Comparison of ENCODE assay signal across 12 mouse cellular contexts in the genomic region with DNA sequence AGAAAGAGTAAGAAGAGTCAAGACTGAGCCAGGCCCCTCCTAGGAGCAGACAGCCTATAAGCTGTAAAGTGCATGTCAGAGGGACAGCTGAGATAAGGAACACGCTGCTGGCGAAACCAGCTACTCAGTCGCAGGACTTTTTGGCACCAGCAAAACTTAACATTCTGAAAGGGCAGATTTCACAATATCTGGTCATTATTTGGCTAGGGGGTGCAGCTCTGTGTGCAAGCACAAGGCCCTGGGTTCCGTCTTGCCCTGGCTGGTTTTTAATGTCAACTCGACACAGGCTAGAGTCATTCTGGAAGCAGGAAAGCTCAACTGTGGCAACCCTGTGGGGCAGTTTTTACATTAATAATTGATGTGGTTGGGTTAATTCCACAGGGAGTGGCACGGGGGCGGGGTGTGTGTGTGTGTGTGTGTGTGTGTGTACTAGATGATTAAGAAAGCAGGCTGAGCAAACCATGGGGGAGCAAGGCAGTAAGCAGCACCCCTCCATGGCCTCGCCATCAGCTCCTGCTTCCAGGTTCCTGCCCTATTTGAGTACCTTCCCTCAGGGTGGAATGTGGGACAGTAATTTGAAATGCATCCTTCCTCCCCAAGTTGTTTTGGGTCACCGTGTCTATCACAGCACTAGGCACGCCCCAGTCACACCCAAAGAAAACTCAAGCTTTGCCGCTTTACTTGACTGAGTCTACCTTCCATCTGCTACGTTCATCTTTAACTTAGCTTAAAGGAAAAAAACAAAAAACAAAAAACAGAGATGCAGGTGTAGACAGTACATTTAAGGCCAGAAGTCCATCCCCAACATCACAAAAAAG. TPM values are rescaled to one million over a fixed set of nuclear protein-coding genes. Genes with fewer than 3 reads are reported as not detected.
A peak's percentile ranks its signal among the peaks of the same experiment; 100 is the strongest.
DNase-seq lines count a peak whose midpoint lies in the region; ATAC-seq and TF ChIP-seq lines count a peak whose summit lies in the region.
"Had no signal": no experiment of that assay in that cellular context is flagged by ENCODE, and none has a peak within 500 bp of the region (broad histone marks: within the 10 kb centered on the region; RNA-seq: fewer than 3 reads in every experiment).

No protein-coding gene starts in this region.

- TF ChIP-seq CTCF in liver, adult 2 months (IDR thresholded peaks at IDR 0.05; ENCODE audit: low read depth, low read length) = no peak

- peak; percentile 39 for DNase-seq in kidney, adult 9 months
- DNase-seq in kidney, postnatal 14 days = no peak
- peak; percentile 46 for DNase-seq in adrenal gland, postnatal 10 days
- peak; percentile 98 for DNase-seq in liver, adult 2 months (ENCODE audit: extremely low read depth, low read depth, low spot score)
- DNase-seq in lung, postnatal 4 days = peak; percentile 8 to 34
- no peak for DNase-seq in thymus, adult 18-20 months
- no peak for DNase-seq in gastrocnemius, postnatal 14 days
- DNase-seq: embryo, embryonic 11 days; right cerebral cortex, postnatal 4 days had no signal

- no peaks in the 10 kb centered on the region for H3K9me3 ChIP-seq in forebrain, embryonic 12.5 days
- H3K9me3 ChIP-seq: midbrain, embryonic 12.5 days had no signal

- no peak for TF ChIP-seq POLR2A in liver, adult 2 months (IDR thresholded peaks at IDR 0.05; ENCODE audit: extremely low read depth, insufficient read depth, low read length)

- H3K9ac ChIP-seq in liver, adult 2 months (ENCODE audit: low read depth, low read length) = 0 out of 2 replicates have a peak overlapping the region, but pooled peaks have one; percentile 45
- H3K9ac ChIP-seq in forebrain, embryonic 12.5 days = no peak overlapping the region
- H3K9ac ChIP-seq: midbrain, embryonic 12.5 days had no signal

- no peak for ATAC-seq in forebrain, embryonic 12.5 days (ENCODE audit: low FRiP score)

- no peak overlapping the region for H3K4me2 ChIP-seq in forebrain, embryonic 12.5 days
- H3K4me2 ChIP-seq: midbrain, embryonic 12.5 days had no signal

- peaks cover 20% of the 10 kb centered on the region for H3K4me1 ChIP-seq in liver, adult 2 months (ENCODE audit: control insufficient read depth, insufficient read depth, low read length)
- peaks cover 2% of the 10 kb centered on the region; the same call in 1 of the 2 replicates for H3K4me1 ChIP-seq in forebrain, embryonic 12.5 days
- H3K4me1 ChIP-seq: midbrain, embryonic 12.5 days had no signal

- H3K27me3 ChIP-seq in liver, adult 2 months (ENCODE audit: control insufficient read depth, insufficient read depth, low read length) = no peaks in the 10 kb centered on the region
- peaks cover 13% of the 10 kb centered on the region for H3K27me3 ChIP-seq in forebrain, embryonic 12.5 days

- H3K36me3 ChIP-seq in liver, adult 2 months (ENCODE audit: control insufficient read depth, insufficient read depth, low read length) = no peaks in the 10 kb centered on the region
- no peaks in the 10 kb centered on the region for H3K36me3 ChIP-seq in forebrain, embryonic 12.5 days (replicated peaks)
- H3K36me3 ChIP-seq: midbrain, embryonic 12.5 days had no signal

- intact Hi-C loops in gastrocnemius, postnatal 14 days (cut with DNase I; ENCODE audit: low total_unique reads) = loop anchor here (10.0 kb wide), 1 partner anchor 130 kb away; a partner anchor contains a TSS

- H3K79me2 ChIP-seq in liver, adult 2 months (ENCODE audit: control insufficient read depth, insufficient read depth, low read length) = peaks cover 21% of the 10 kb centered on the region

- no peak overlapping the region for H3K4me3 ChIP-seq in liver, adult 2 months (ENCODE audit: insufficient read depth, low read depth, low read length)
- H3K4me3 ChIP-seq in forebrain, embryonic 12.5 days (replicated peaks) = no peak overlapping the region
- H3K4me3 ChIP-seq: midbrain, embryonic 12.5 days had no signal

- H3K27ac ChIP-seq in liver, adult 2 months (replicated peaks; ENCODE audit: insufficient read depth, low read depth, low read length) = peak overlapping the region; percentile 80
- no peak overlapping the region for H3K27ac ChIP-seq in forebrain, embryonic 12.5 days
- H3K27ac ChIP-seq: kidney, postnatal 0 days; midbrain, embryonic 12.5 days had no signal

- WGBS in liver, adult 2 months = 35% methylated on average over 12 of the region's 12 CpGs
- 90% methylated on average over 12 of the region's 12 CpGs for WGBS in forebrain, embryonic 12.5 days

RNA-seq across cellular contexts. Expression of a gene that starts 5.2 kb away (rescaled TPM):
- total RNA-seq in adrenal gland, postnatal 10 days (2021) = 1 to 10 TPM; 2.8 to 3.9 TPM
- 9.8 and 14.5 TPM in 2 replicates for total RNA-seq in liver, adult 2 months (2014; rRNA removed)
- polyA plus RNA-seq in liver, adult 2 months (2012; rRNA removed) = 10.7 and 12.5 TPM in 2 replicates
- under 1 TPM; 0.04 to 0.06 TPM for total RNA-seq in gastrocnemius, postnatal 14 days (2021)
- polyA plus RNA-seq in forebrain, embryonic 12.5 days (2016; fragmentation: Nextera tagmentation; extraction: Ambion mirVana) = 2.3 and 2.6 TPM in 2 replicates

RNA-seq across cellular contexts. Expression of a gene that starts 5.6 kb away (rescaled TPM):
- 10 to 100 TPM; 23.3 to 32.8 TPM for total RNA-seq in adrenal gland, postnatal 10 days (2021)
- 15.2 and 22.2 TPM in 2 replicates for total RNA-seq in liver, adult 2 months (2014; rRNA removed)
- 4.8 and 11.6 TPM in 2 replicates for polyA plus RNA-seq in liver, adult 2 months (2012; rRNA removed)
- total RNA-seq in gastrocnemius, postnatal 14 days (2021) = 1 to 10 TPM; 6.0 to 6.2 TPM
- polyA plus RNA-seq in forebrain, embryonic 12.5 days (2016; fragmentation: Nextera tagmentation; extraction: Ambion mirVana) = 15.4 and 25.6 TPM in 2 replicates

Comparison
In these comparisons a context has a peak if more than half of its experiments do, and no peak if none do; other contexts are left out.
1. DNase-seq: peak in kidney, adult 9 months (single experiment), adrenal gland, postnatal 10 days (single experiment), liver, adult 2 months (single experiment) and lung, postnatal 4 days (2 of 2); none in kidney, postnatal 14 days (single experiment), thymus, adult 18-20 months (0 of 2) and gastrocnemius, postnatal 14 days (single experiment).